Mouse (Mus musculus) T-cell, adult 2 months (primary cell): ENCODE measurements around the gene A630095N17Rik.
A peak's percentile ranks its signal among the peaks of the same experiment; 100 is the strongest.

ENCODE experiments used
- DNase-seq: peaks from one replicate; pipeline ENCODE4 v3.0.0; 2022; ENCODE audit warnings: low spot score

A630095N17Rik gene

DNA sequence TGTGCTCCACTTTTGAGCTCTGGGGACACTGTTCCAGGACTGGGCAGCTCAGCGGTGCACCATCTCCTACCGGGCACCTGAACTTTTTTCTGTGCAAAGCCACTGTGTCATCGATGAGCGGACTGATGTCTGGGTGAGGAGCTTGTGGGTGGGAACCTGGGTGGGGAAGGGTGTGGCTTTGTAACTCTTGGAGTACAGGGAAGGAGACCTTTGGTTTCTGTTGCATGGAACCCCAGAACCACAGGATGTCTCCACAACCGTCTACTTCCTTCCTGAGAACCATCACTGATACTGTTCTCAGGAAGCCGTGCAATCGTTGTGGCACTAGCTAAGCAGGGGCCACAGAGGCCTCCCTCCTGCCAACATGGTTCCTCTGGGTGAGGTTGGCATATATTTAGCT is 18.8 kb downstream of the A630095N17Rik start:
- peak; percentile 34 for DNase-seq

DNA sequence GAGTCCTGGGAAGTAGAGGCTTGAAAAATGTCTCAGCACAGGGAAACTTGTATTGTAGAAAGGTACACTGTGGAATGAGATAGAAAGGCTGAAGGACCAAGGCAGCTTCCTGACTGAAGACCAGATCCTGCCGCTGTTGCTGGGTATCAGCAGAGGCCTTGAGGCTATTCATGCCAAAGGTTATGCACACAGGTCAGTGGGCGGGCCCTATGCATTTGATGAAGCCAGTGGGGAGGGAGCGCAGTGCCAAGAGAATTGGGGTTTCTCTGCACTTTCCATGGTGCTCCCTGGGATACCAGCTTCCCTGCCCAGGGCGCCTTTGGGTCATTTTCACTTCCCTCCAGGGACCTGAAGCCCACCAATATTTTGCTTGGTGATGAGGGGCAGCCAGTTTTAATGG is 19.4 kb downstream of the A630095N17Rik start:
- no peak for DNase-seq

DNA sequence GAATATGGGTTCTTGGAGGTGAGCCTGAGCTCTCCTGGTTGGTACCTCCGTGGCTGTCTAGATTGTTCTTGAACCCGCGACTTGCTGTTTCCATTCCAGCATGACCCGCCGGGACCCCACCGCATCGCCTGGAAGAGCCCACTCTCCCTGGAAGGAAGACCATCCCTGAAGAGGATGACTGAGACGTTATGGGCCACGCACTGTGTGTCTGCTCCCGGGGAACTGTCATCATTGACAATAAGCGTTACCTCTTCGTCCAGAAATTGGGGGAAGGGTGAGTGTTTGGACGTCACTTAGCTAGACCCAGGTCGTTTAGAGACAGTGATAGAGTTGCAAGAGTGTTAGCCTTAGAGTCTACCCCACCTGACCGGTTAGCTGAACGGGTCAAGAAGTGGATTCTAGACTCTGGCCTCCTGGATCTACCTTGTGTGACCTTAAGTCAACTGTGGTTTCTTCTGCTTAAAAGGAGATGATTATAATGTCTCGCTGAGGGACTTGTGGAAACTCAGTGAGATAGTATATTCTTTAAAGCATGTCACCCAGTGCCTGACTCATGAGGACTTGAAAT is 20.7 kb downstream of the A630095N17Rik start:
- no peak for DNase-seq

DNA sequence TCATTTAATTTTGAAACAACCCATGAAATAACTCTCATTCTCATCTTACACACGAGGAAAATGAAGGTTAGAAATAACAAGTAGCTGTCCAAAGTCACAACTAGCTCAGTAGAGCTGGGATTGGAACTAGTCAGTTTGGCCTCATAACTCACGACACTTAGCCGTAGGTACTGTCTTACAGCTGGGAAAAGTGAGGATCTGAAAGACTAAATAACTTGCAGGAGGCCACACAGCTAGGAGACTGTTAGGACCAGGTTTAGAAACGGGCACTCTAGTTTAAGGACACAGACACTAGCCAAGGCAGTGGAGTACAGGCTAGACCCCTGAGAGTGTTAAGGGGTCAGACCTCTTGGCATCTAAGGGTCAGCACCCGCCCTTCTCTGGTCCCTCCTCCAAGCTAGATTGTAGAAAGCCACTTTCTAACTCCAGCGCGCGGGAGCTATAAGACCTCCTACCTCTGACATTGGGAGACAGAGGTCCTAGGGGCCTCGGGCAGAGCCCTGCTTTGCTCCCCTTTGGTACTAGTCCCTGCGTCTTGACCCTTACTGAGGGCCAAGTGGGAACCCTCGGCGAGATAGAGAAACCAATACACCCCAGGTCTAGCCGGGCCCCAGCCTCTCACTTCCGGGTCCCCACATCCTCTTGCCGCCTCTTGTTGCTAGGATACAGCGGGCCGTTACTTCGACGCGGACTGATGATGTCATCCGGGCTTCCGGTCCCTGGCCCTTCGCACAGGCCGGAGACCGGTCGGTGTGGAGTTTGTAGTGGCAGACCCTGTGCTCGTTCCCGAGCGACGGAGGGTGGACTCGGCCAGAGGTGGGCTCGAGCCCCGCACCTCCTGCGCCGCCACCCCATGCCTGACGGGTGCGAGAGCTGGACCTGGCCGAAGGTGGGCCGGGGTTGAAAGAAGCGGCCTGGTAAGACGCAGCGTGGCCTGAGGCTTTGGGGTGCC is 21.5 kb downstream of the A630095N17Rik start, which contains the start of the genes Glb1l and Stk16:
Glb1l (minus strand) TSS at position 678 of the 952 bp plus-strand sequence.
Stk16 (plus strand) TSS at position 703 of the 952 bp plus-strand sequence.
- peak; percentile 92 for DNase-seq

DNA sequence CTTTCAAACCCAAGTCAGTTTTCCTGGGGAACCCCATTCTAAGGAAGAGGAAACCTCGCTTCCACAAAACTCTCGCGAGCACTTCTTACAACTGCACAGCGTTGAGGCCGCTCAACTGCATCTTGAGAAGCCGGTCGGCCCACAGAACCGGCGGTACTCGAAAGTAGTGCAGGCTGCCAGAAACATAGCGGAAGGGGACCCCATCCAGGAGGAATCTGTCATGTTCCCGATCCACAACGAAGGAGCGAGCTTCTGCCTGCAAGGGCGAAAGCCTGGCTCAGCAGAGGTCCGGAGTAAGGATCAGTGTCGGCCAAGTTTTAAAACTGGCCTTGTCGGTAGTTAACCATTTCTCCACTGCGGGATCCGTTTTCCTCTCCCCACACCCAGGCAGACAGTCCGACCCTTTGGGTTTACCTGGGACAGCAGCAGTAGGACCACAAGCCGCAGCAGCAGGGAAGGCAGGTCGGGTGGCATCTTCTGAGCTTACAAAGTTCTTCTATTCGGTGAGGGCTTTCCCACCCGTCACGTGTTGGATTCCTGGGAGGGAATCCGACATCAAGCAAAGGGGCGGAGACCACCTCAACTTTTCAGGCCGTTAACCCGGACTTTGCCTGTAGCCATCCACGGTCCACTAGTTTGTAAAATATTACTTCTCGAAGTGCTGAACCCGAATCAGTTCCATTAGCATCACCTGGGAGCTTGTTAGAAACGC is 22.8 kb downstream of the A630095N17Rik start:
- peak; percentile 25 for DNase-seq

DNA sequence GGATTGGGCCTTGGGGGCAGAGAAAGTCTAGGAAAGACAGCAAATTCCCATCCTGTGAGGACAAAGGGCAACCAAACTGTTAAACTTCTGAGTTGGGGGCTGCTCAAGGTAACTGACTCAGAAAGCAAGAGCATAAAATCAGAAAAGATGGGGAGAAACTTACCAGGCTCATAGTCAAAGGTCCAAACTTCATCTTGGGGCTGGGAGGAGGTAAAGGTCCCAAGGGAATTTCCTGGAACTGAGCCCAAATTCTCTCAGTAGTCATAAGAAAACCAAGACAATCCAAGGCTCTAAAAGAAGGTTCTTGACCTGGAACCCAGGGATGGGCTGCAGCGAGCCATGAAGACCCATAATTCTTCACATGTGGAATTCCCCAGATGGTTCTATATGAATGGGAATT is 30.7 kb downstream of the A630095N17Rik start:
- DNase-seq: no peak

DNA sequence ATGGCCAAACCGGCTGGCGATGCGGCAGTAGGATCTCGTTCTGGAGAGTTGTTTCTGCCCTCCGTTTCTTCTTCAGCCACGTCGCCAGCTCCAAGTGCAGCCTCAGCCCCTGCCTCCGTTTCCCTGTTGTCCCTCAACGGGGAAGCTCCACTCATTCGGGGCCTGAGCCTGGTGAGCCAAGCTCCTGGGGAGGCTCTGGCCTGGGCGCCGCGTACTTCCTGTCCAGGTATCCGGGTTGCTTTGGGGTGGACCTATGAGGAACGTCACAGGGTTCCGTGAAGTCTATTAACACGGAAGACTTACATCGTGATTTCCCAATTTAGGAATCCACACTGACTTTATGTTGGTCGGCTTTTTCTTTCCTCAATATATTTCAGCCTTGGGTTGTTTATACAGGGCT is 39.5 kb downstream of the A630095N17Rik start:
- DNase-seq: no peak

DNA sequence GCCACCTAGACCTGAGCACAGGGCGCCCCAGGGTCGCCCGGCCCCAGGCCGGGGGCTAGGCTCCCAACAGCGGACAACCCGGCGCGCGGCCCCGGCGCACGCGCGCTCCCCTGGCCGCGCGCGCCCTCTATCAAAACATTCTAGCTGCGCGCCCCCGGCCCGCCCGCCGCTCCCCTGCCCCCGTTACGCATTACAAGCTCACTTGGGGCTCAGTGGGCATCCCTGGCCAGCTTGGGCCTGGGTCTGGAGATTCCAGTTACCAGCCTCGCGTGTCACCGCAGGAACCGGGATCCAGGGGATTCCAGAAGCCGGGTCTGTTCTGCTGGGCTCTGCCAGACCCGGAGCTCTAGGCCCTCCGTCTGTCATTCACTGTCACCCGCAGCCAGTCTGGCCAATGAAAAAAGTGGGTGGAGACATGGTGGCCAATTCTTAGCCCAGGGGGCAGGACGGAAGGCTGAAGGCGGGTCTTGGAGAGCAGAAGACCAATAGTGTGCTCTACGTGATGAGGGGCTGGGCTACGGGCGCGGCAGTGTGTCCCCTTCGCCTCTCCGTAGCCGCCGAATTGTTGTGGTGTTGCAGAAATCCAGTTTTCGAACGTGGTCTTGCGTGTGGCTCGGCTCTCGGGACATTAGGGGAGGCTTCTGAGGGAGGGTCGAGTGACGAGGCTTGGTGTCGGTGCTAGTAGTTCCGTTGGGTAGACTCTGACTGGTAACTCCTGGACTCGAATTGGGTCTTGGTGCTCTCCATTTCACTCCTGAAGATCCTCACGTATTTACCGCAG is 40.1 kb downstream of the A630095N17Rik start, which contains the start of the genes Ankzf1 and Atg9a:
Ankzf1 (plus strand) TSS at position 530 of the 781 bp plus-strand sequence.
Atg9a (minus strand) TSS at position 575 of the 781 bp plus-strand sequence.
- peak; percentile 97 for DNase-seq

DNA sequence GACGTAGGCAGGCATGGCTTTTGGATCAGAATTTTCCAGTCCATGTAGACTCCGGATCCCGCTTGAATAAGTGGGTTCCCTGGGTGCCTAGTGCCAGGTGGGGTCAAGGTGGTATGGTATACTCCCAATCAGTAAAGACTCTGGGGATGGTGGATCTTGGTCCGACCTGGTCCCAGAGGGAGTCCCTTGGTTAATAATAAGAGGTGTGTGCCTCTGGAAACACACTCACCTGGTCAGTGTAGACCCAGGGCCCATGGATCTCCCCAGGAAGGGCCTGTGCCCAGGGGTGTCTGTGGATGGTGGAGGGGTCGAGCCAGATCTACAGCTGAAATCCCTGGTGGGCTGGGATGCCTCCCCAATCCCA is 40.7 kb downstream of the A630095N17Rik start:
- DNase-seq: no peak

DNA sequence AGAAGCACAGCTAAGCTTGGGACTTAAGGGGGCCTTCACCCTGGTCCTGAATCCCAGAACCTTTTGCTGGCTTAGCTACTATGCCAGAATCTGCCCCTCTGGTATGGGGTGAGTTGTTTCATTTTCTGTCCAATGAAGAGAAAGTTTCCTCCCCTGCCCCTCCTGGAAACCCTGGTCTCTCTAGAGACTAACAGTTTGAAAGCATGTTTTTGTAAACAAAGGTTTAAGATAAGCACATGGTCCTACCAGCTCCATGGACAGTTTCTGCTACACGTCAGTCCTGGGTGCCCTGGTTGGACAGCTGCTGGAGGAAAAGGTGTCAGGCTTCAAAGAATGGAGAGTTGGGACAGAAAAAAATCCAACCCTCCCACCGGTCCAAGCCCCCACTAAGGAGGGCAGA is 41.3 kb downstream of the A630095N17Rik start:
- DNase-seq: no peak

DNA sequence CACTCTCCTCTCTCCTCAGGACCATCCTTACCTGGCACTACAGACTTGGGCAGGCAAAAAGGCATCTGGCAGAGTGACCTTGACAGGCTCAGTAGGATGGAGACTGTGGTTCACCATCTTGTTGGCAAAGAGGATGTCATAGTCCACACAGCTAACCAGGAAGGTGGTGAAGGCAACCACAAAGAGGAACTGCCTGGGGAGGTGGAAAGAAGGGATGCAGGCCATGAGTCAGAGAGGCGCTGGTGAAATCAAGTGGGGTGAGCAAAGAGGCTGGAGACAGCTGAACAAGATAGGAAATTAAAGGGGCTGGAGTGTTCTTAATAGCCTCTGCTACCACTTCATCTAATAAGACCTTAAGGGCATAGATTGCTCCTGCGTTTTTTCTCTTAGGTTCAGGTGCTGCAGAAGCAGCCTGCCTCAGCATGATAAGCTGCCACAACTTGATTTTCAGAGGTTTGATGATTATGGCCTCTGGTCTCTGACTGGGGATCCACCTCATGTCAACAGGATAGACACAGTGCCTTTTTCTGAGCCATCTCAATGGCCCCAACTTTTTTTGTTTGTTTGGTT is 43.9 kb downstream of the A630095N17Rik start:
- DNase-seq: no peak

DNA sequence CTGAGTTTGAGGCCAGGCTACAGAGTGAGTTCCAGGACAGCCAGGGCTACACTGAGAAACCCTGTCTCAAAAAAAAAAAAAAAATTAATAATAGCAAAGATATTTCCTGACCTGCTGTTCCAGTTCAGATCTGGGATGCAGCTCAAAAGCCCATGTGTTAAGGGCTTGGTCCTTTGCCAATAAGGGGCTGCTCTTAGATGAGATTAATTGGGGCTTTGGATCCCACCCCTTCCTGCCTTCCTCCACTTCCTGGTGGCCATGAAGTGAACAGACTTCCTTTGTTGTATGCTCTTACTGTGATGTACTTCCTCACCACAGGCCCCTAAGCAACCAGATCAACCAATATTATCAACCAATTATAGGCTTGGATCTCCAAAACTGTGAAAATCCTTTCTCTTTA is 44.8 kb downstream of the A630095N17Rik start:
- no peak for DNase-seq

DNA sequence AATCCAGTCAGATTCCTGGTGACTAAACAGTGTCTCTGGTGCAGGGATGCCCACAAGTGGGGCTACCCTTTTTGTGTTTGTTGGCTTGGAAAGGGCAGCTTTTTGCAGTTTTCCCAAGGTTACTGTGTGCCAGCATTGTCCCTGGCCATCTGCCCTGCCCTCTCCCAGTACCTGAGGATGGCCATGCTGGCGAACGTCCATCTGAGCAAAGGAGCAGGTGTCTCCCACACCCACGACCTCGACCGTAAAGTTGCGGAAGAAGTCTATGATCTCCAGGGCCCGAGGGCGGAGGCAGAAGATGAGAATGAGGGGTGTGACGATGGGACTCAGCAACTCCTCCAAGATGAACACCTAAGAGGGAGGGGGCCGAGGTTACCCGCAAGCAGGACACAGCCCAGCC is 46.4 kb downstream of the A630095N17Rik start:
- DNase-seq: no peak

DNA sequence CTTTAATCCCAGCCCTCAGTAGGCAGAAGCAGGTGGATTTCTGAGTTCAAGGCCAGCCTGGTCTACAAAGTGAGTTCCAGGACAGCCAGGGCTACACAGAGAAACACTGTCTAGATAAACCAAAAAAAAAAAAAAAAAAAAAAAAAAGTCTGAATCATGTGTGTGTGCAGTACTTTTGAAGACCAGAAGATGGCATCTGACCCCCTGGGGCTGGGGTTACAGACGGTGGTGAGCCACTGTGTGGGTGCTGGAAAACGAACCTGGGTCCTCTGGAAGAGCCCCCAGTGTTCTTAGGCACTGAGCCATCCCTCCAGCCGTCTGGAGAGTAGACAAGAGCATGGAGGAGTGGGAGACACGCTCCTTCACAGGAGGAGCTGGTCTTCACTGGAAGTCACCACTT is 49.7 kb downstream of the A630095N17Rik start:
- no peak for DNase-seq

DNA sequence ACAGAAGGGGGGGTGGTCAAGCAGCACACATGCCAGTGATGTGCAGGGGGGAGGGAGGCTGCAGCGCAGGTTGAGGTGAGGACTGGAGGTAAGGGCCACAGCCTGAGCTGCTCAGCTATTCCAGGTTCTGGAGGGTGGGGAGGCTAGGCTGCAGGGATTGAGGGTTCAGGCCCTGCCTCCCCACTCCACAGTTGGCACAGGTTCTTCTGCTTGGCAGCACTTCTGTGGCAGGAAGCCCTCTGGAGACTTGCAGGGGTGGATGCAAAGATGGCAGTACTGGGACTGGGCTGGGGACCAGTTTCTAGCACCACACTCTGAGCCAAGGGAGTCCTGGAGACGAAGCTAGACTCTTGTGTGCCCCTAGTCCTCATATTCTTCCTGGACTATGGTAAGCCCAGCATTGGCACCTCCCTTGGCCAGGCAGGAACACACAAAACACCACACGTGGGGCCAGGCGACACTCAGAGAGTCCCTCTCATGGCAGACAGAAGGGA is 50.5 kb downstream of the A630095N17Rik start:
- no peak for DNase-seq

DNA sequence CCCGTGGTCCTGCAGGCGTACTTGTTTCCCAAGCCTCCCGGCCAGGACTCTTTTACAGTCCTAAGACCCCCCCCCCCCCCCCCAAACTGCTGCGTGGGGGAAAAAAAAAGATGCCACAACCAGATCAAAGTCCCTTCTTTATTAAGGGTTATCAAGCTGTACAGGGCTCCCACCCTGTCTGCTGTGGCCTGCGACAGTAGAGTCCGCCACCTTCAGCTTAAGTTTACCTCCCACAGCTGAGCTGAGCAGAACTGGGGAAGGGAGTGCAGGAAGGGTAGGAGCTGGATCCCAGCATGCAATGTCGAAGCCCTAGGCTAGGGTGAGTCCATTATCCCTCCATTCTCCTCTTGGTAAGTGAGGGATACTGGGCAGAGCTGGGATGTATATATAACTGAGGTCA is 51.2 kb downstream of the A630095N17Rik start:
- no peak for DNase-seq

DNA sequence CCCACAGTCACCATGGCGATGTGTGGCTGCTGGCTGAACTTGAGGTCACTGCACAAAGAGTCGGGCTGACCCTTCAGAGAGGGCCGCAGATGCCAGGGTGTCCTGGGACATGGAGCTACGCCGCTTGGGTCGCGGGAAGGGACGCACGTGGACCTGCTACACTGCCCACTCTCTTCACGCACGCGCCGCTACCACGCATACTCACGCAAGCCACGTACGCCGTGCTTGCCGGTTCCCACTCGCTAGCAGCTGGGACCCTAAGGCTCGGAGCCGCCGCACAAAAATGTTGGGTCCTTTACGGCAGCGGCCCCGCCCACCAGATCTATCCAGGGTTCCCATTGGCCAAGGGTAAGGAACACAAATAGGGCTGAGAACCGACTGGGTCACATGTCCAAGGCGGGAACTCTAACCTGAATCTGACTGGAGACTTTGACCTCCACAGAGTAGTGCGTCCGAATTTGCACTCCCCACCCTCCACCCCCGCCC is 51.8 kb downstream of the A630095N17Rik start, which contains the start of gene Abcb6:
Abcb6 (minus strand) TSS at position 288 of the 486 bp plus-strand sequence.
- peak; percentile 81 for DNase-seq

DNA sequence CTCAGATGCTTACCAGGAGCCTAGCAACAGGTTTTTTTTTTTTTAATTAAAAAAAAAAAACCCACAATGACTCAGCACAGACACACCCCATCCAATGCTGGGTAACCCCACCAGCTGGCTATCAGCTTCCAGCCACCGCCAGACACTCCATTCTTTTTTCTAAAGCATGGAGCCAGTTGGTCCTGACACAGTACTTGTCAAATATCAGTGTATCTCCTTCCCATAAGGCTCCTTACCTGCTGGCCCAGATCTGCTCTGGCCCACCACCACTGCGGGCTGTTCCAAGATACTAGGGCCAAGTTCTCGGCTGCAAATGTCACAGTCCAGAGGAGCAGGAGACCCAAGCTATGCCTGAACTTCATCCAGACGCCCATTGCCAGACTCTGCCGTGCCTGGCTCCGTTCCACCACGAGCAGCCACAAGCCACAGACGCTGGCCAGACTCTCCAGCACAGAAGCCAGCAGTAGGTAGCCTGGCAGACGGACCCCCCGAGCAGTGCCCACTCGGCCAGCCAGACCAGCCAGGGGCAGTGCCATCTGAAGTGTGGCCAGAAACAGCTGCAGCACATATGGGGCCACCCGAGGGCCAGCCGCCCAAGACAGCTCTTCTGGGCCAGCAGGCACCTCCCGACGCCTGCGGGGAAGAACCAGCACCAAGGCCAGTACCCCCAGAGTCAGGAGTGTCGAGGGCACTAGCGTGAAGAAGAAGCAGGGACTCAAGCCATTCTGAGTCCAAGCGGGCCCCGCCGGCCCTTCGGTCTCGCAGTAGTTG is 52.4 kb downstream of the A630095N17Rik start:
- DNase-seq: no peak
